Mouse (Mus musculus): Measurements from ENCODE around the gene Sox6.

Sox6 gene

DNA sequence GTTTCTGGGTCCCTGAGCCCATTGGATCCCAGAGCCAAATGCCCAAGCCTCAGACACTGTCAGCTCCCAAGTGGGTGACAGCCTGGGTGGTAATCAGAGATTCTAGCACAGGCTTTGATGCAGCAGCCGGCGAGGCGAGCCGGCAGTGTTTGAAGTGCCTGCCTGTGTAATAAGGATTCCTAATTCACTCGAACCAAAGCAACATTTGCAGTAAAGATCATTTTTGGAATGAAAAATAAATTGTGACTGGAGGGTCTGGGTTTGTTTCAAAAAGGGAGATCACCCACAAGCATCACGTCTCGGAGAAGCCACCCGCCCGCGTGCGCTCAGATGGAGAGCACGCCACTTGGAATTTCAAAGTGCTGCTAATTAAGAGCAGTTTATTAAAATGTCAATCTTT is 617.6 kb downstream of the Sox6 start:
- no peak for DNase-seq (ENCODE audit: low read depth)
